Mouse (Mus musculus) testis, adult 2 months (tissue): ENCODE measurements around the gene Kcne1l.

Experiments used
- CTCF ChIP-seq: fragments of 200-500 bp; IDR thresholded peaks from 2 replicates; pipeline ENCODE4 v1.5.1; 2012; ENCODE audit warnings: low read depth, mild to moderate bottlenecking, inconsistent platforms, low read length, moderate library complexity; ENCODE audit not compliant: control insufficient read depth, insufficient read depth, insufficient replicate concordance
- POLR2A ChIP-seq: fragments of 200-500 bp; IDR thresholded peaks from 2 replicates; pipeline ENCODE4 v1.6.1; 2012; ENCODE audit warnings: low read depth, mild to moderate bottlenecking, inconsistent platforms, low read length, moderate library complexity; ENCODE audit not compliant: control insufficient read depth

DNA sequence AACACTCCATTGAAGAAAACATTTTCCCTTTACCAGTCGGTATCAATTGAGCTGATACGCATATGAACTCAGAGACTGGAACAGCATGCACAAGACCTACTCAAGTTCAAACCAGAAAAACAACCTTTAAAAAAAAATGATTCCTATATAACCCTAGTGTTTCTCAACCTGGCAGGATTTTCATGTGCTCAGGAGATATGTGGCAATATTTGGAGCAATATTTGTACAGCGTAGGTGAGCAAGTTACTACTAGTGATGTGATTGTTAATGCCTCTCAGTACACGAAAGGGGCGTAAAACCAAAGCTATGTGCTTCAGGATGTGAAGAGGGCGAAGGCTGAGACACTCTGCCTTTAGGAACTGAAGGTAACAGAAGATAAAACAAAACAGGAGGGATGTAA, 30.1 kb upstream of the Kcne1l start:
- TF ChIP-seq CTCF (no peak), POLR2A (no peak)
